ENCODE assay signal across 21 mouse cellular contexts in genomic region chr3:105568851-105569250, GRCm38 (mm10).
DNase-seq lines count a peak whose midpoint lies in the region; ATAC-seq and TF ChIP-seq lines count a peak whose summit lies in the region.
"Had no signal": no experiment of that assay in that cellular context is flagged by ENCODE, and none has a peak within 500 bp of the region (broad histone marks: within the 10 kb centered on the region; RNA-seq: fewer than 3 reads in every experiment).

No protein-coding gene starts in this region.

- DNase-seq in layer of hippocampus, adult 2 months (ENCODE audit: low spot score in 2 of 2), result no peak
- no peak for DNase-seq in layer of hippocampus, adult 8-10 months (ENCODE audit: low spot score in 2 of 2)
- no peak for DNase-seq in layer of hippocampus, postnatal 36 days
- no peak for DNase-seq in frontal cortex, postnatal 10 days (ENCODE audit: low spot score in 2 of 2)
- no peak for DNase-seq in heart, postnatal 14 days
- DNase-seq: adrenal gland, adult 8-10 months; cerebellum, adult 18-20 months; cerebellum, postnatal 36 days; heart, postnatal 4 days; lung, postnatal 10 days; thymus, postnatal 4 days had no signal

- H3K9me3 ChIP-seq in forebrain, embryonic 16.5 days (ENCODE audit: control insufficient read depth, low read length), result no peaks in the 10 kb centered on the region
- H3K9me3 ChIP-seq in hindbrain, embryonic 16.5 days (ENCODE audit: control insufficient read depth, low read length), result no peaks in the 10 kb centered on the region
- no peaks in the 10 kb centered on the region for H3K9me3 ChIP-seq in neural tube, embryonic 14.5 days (ENCODE audit: control insufficient read depth, low read length)
- H3K9me3 ChIP-seq: heart, embryonic 12.5 days; liver, embryonic 15.5 days; megakaryocyte, embryonic 14.5 days had no signal

- H3K4me3 ChIP-seq in layer of hippocampus, adult 2 months, result no peak overlapping the region
- no peak overlapping the region for H3K4me3 ChIP-seq in forebrain, embryonic 16.5 days (replicated peaks; ENCODE audit: low read length)
- no peak overlapping the region for H3K4me3 ChIP-seq in hindbrain, embryonic 16.5 days (ENCODE audit: low read length)
- no peak overlapping the region for H3K4me3 ChIP-seq in neural tube, embryonic 14.5 days (ENCODE audit: low read depth, low read length)
- H3K4me3 ChIP-seq: erythroblast, embryonic 14.5 days; heart, embryonic 12.5 days; liver, embryonic 15.5 days; megakaryocyte, embryonic 14.5 days had no signal

- intact Hi-C loops in heart, postnatal 14 days (cut with DNase I), result no loop called here

- peak; percentile 44 for TF ChIP-seq CTCF in layer of hippocampus, adult 2 months (conservative IDR thresholded peaks at IDR 0.05)

- peak; percentile 32 for ATAC-seq in forebrain, embryonic 16.5 days
- peak; percentile 21; the same call in 1 of the 2 replicates for ATAC-seq in hindbrain, embryonic 16.5 days
- peak; percentile 13; the same call in 1 of the 2 replicates for ATAC-seq in neural tube, embryonic 14.5 days (ENCODE audit: low read depth)
- ATAC-seq: CD4-positive, CD25-positive, alpha-beta regulatory T cell, adult 4 months; intestine, postnatal 0 days had no signal

- H3K4me2 ChIP-seq in forebrain, embryonic 16.5 days (ENCODE audit: low read length), result no peak overlapping the region; the same call in 1 of the 2 replicates
- H3K4me2 ChIP-seq in hindbrain, embryonic 16.5 days (ENCODE audit: low read length), result no peak overlapping the region
- no peak overlapping the region for H3K4me2 ChIP-seq in neural tube, embryonic 14.5 days (ENCODE audit: low read depth, low read length)
- H3K4me2 ChIP-seq: heart, embryonic 12.5 days; liver, embryonic 15.5 days had no signal

- H3K9ac ChIP-seq in forebrain, embryonic 16.5 days (replicated peaks; ENCODE audit: low read depth, low read length), result no peak overlapping the region
- H3K9ac ChIP-seq in hindbrain, embryonic 16.5 days (ENCODE audit: low read depth, low read length), result no peak overlapping the region
- H3K9ac ChIP-seq in neural tube, embryonic 14.5 days (replicated peaks; ENCODE audit: low read depth, low read length), result no peak overlapping the region
- H3K9ac ChIP-seq: heart, embryonic 12.5 days; liver, embryonic 15.5 days had no signal

- peaks cover 52% of the 10 kb centered on the region for H3K4me1 ChIP-seq in forebrain, embryonic 16.5 days (replicated peaks; ENCODE audit: control insufficient read depth, insufficient read depth, low read length)
- peaks cover 46% of the 10 kb centered on the region for H3K4me1 ChIP-seq in hindbrain, embryonic 16.5 days (ENCODE audit: control insufficient read depth, insufficient read depth, low read depth, low read length)
- peaks cover 22% of the 10 kb centered on the region; the same call in 1 of the 2 replicates for H3K4me1 ChIP-seq in neural tube, embryonic 14.5 days (ENCODE audit: control insufficient read depth, insufficient read depth, low read length)
- H3K4me1 ChIP-seq: liver, embryonic 15.5 days; megakaryocyte, embryonic 14.5 days had no signal

- WGBS in forebrain, embryonic 16.5 days, result 48% methylated on average over 9 of the region's 9 CpGs
- 63% methylated on average over 9 of the region's 9 CpGs for WGBS in hindbrain, embryonic 16.5 days
- whole genome bisulfite sequencing in neural tube, embryonic 14.5 days, result 59% methylated on average over 9 of the region's 9 CpGs

- no peaks in the 10 kb centered on the region for H3K36me3 ChIP-seq in forebrain, embryonic 16.5 days (ENCODE audit: control insufficient read depth, insufficient read depth)
- no peaks in the 10 kb centered on the region for H3K36me3 ChIP-seq in hindbrain, embryonic 16.5 days (ENCODE audit: control insufficient read depth, insufficient read depth, low read length)
- no peaks in the 10 kb centered on the region for H3K36me3 ChIP-seq in neural tube, embryonic 14.5 days (ENCODE audit: control insufficient read depth, insufficient read depth, low read length)
- H3K36me3 ChIP-seq: heart, embryonic 12.5 days; liver, embryonic 15.5 days had no signal

- peak overlapping the region; percentile 85; the same call in 1 of the 2 replicates for H3K27ac ChIP-seq in layer of hippocampus, adult 2 months
- peak overlapping the region; percentile 61 for H3K27ac ChIP-seq in forebrain, embryonic 16.5 days (ENCODE audit: low read length)
- H3K27ac ChIP-seq in hindbrain, embryonic 16.5 days (ENCODE audit: low read depth, low read length), result no peak overlapping the region
- H3K27ac ChIP-seq in neural tube, embryonic 14.5 days (ENCODE audit: low read depth, low read length), result no peak overlapping the region
- H3K27ac ChIP-seq: kidney, postnatal 0 days; liver, embryonic 15.5 days had no signal

- no peaks in the 10 kb centered on the region for H3K27me3 ChIP-seq in forebrain, embryonic 16.5 days (replicated peaks; ENCODE audit: control insufficient read depth, insufficient read depth, low read length)
- H3K27me3 ChIP-seq in hindbrain, embryonic 16.5 days (replicated peaks; ENCODE audit: control insufficient read depth, insufficient read depth, low read length), result no peaks in the 10 kb centered on the region
- no peaks in the 10 kb centered on the region for H3K27me3 ChIP-seq in neural tube, embryonic 14.5 days (ENCODE audit: control insufficient read depth, insufficient read depth, low read length)
- H3K27me3 ChIP-seq: liver, embryonic 15.5 days had no signal

Comparison
In these comparisons a context has a peak if more than half of its experiments do, and no peak if none do; other contexts are left out.
1. H3K27ac ChIP-seq: peak in layer of hippocampus, adult 2 months (single experiment) and forebrain, embryonic 16.5 days (single experiment); none in hindbrain, embryonic 16.5 days (single experiment) and neural tube, embryonic 14.5 days (single experiment).
2. Peak in every context shown above with its lines, with median percentiles within 50 percentile points of each other: ATAC-seq.